ENCODE assay signal across 12 mouse cellular contexts in genomic region chr3:99256366-99256750, GRCm38 (mm10). TPM values are rescaled to one million over a fixed set of nuclear protein-coding genes. Genes with fewer than 3 reads are reported as not detected.
DNase-seq lines count a peak whose midpoint lies in the region; ATAC-seq and TF ChIP-seq lines count a peak whose summit lies in the region.
"Had no signal": no experiment of that assay in that cellular context is flagged by ENCODE, and none has a peak within 500 bp of the region (broad histone marks: within the 10 kb centered on the region; RNA-seq: fewer than 3 reads in every experiment).

No protein-coding gene starts in this region.

- no peak for DNase-seq in hindbrain, embryonic 10.5 days (ENCODE audit: low spot score)
- DNase-seq in retina, postnatal 1 day = peak; percentile 7
- no peak for DNase-seq in retina, embryonic 14.5 days (ENCODE audit: low spot score)
- DNase-seq in embryo, embryonic 10 days (ENCODE audit: low spot score) = no peak
- DNase-seq in kidney, postnatal 14 days = no peak
- DNase-seq: cerebellum, adult 8-10 months; kidney, postnatal 25 days; right cerebral cortex, postnatal 4 days had no signal

- TF ChIP-seq CTCF in embryonic fibroblast, embryonic 13.5 days (IDR thresholded peaks at IDR 0.05; ENCODE audit: borderline replicate concordance, insufficient read depth, low read length) = no peak

- no peaks in the 10 kb centered on the region for H3K36me3 ChIP-seq in hindbrain, embryonic 10.5 days
- no peaks in the 10 kb centered on the region for H3K36me3 ChIP-seq in hindbrain, embryonic 16.5 days (ENCODE audit: control insufficient read depth, insufficient read depth, low read length)
- H3K36me3 ChIP-seq: intestine, embryonic 15.5 days; lung, embryonic 15.5 days had no signal

- WGBS in hindbrain, embryonic 10.5 days = 2% methylated on average over 11 of the region's 11 CpGs
- WGBS in hindbrain, embryonic 16.5 days = 9% methylated on average over 11 of the region's 11 CpGs

- peaks cover 100% of the 10 kb centered on the region for H3K27me3 ChIP-seq in hindbrain, embryonic 10.5 days (ENCODE audit: insufficient read depth, poor library complexity, severe bottlenecking)
- H3K27me3 ChIP-seq in hindbrain, embryonic 16.5 days (replicated peaks; ENCODE audit: control insufficient read depth, insufficient read depth, low read length) = peaks cover 62% of the 10 kb centered on the region

- H3K4me3 ChIP-seq in hindbrain, embryonic 10.5 days = peak overlapping the region; percentile 56; the same call in 1 of the 2 replicates
- H3K4me3 ChIP-seq in hindbrain, embryonic 16.5 days (ENCODE audit: low read length) = no peak overlapping the region
- peak overlapping the region; percentile 90 for H3K4me3 ChIP-seq in embryonic fibroblast, embryonic 13.5 days (ENCODE audit: insufficient read depth, low read length)
- H3K4me3 ChIP-seq: intestine, embryonic 15.5 days; lung, embryonic 15.5 days had no signal

- no peaks in the 10 kb centered on the region for H3K9me3 ChIP-seq in hindbrain, embryonic 10.5 days
- H3K9me3 ChIP-seq in hindbrain, embryonic 16.5 days (ENCODE audit: control insufficient read depth, low read length) = peaks cover 6% of the 10 kb centered on the region
- H3K9me3 ChIP-seq: intestine, embryonic 15.5 days; lung, embryonic 15.5 days had no signal

- no peak overlapping the region for H3K27ac ChIP-seq in hindbrain, embryonic 10.5 days
- no peak overlapping the region for H3K27ac ChIP-seq in hindbrain, embryonic 16.5 days (ENCODE audit: low read depth, low read length)
- peak overlapping the region; percentile 96 for H3K27ac ChIP-seq in embryonic fibroblast, embryonic 13.5 days (ENCODE audit: insufficient read depth, low read length)
- H3K27ac ChIP-seq: intestine, embryonic 15.5 days; lung, embryonic 15.5 days had no signal

- H3K9ac ChIP-seq in hindbrain, embryonic 16.5 days (ENCODE audit: low read depth, low read length) = no peak overlapping the region
- H3K9ac ChIP-seq: intestine, embryonic 15.5 days; lung, embryonic 15.5 days had no signal

- peaks cover 26% of the 10 kb centered on the region for H3K4me1 ChIP-seq in hindbrain, embryonic 10.5 days (replicated peaks)
- peaks cover 9% of the 10 kb centered on the region for H3K4me1 ChIP-seq in hindbrain, embryonic 16.5 days (ENCODE audit: control insufficient read depth, insufficient read depth, low read depth, low read length)
- no peaks in the 10 kb centered on the region for H3K4me1 ChIP-seq in embryonic fibroblast, embryonic 13.5 days (ENCODE audit: control insufficient read depth, insufficient read depth, low read length)

- ATAC-seq in hindbrain, embryonic 16.5 days = no peak
- ATAC-seq: intestine, embryonic 15.5 days had no signal

- TF ChIP-seq POLR2A in embryonic fibroblast, embryonic 13.5 days (IDR thresholded peaks at IDR 0.05; ENCODE audit: low read depth, low read length) = no peak

- no peak overlapping the region for H3K4me2 ChIP-seq in hindbrain, embryonic 16.5 days (ENCODE audit: low read length)
- H3K4me2 ChIP-seq: intestine, embryonic 15.5 days; lung, embryonic 15.5 days had no signal

RNA-seq across cellular contexts. Expression of gene Tbx15, which starts 16.2 kb away (rescaled TPM):
- 2.2 and 2.3 TPM in 2 replicates for polyA plus RNA-seq in hindbrain, embryonic 10.5 days (2016; fragmentation: Nextera tagmentation; extraction: Ambion mirVana)
- 0.66 and 1.0 TPM in 2 replicates for polyA plus RNA-seq in hindbrain, embryonic 16.5 days (2015; fragmentation: Nextera tagmentation; extraction: Ambion mirVana)
- polyA plus RNA-seq in embryonic fibroblast, embryonic 13.5 days (2011; ENCODE audit: insufficient read length, low read depth, missing spikeins) = 57.3 and 86.3 TPM in 2 replicates

Comparison
In these comparisons a context has a peak if more than half of its experiments do, and no peak if none do; other contexts are left out.
1. RNA of gene Tbx15, which starts 16.2 kb away (polyA plus RNA-seq): 57.3 to 86.3 TPM in embryonic fibroblast, embryonic 13.5 days; 2.2 to 2.3 TPM in hindbrain, embryonic 10.5 days and 0.66 to 1.0 TPM in hindbrain, embryonic 16.5 days; every median in the first group is over 10 times any median in the second.